Mouse (Mus musculus) heart, embryonic 14.5 days (tissue): ENCODE measurements around the gene Epha10. TPM values are rescaled to one million over a fixed set of nuclear protein-coding genes. Genes with fewer than 3 reads are reported as not detected.
"Not testable (repeated sequence)": the region's sequence is repeated elsewhere in the genome, so short reads cannot be mapped to it uniquely, and the experiment has no call there.

Experiments used
- ATAC-seq: fragments of 200-750 bp; cut with Nextera tagmentation; 2 replicates; pipeline ENCODE4 v1.8.0; 2017; ENCODE audit warnings: low read depth, moderate TSS enrichment; ENCODE audit not compliant: insufficient number of reproducible peaks, insufficient read depth, low FRiP score
- H3K27ac ChIP-seq, 2 experiments: fragments of 200-500 bp in 1 of 2; fragments of 300-500 bp in 1 of 2; sonication (generic) in 1 of 2; replicated peaks in 1 of 2; 2 replicates each; pipeline ENCODE4 v1.5.1; 2012 to 2014; ENCODE audit warnings: low read depth in 2 of 2, low read length in 2 of 2, control low read depth in 1 of 2, mild to moderate bottlenecking in 1 of 2, mixed read lengths in 1 of 2; ENCODE audit not compliant: control insufficient read depth in 1 of 2, insufficient read depth in 1 of 2
- H3K27me3 ChIP-seq: fragments of 300-500 bp; sonication (generic); 2 replicates; pipeline ENCODE4 v1.6.1; 2014; ENCODE audit warnings: mild to moderate bottlenecking, low read length, control low read depth; ENCODE audit not compliant: control insufficient read depth, insufficient read depth
- H3K36me3 ChIP-seq: fragments of 300-500 bp; sonication (generic); 2 replicates; pipeline ENCODE4 v1.6.1; 2014; ENCODE audit warnings: mild to moderate bottlenecking, control low read depth, low read length, mixed read lengths; ENCODE audit not compliant: control insufficient read depth, insufficient read depth
- H3K4me1 ChIP-seq, 2 experiments: fragments of 200-500 bp in 1 of 2; fragments of 300-500 bp in 1 of 2; sonication (generic) in 1 of 2; 2 replicates each; pipeline ENCODE4 v1.6.1; 2012 to 2014; ENCODE audit warnings: low read length in 2 of 2, control low read depth in 1 of 2, mixed read lengths in 1 of 2; ENCODE audit not compliant: control insufficient read depth in 2 of 2, insufficient read depth in 2 of 2
- H3K4me2 ChIP-seq: fragments of 300-500 bp; sonication (generic); 2 replicates; pipeline ENCODE4 v1.6.1; 2014; ENCODE audit warnings: mild to moderate bottlenecking, low read length
- H3K4me3 ChIP-seq, 2 experiments: fragments of 200-500 bp in 1 of 2; fragments of 300-500 bp in 1 of 2; sonication (generic) in 1 of 2; 2 replicates each; pipeline ENCODE4 v1.5.1; 2012 to 2014; ENCODE audit warnings: low read length in 2 of 2, mild to moderate bottlenecking in 2 of 2, control low read depth in 1 of 2, low read depth in 1 of 2, moderate library complexity in 1 of 2; ENCODE audit not compliant: control insufficient read depth in 1 of 2, insufficient read depth in 1 of 2
- H3K9ac ChIP-seq: fragments of 300-500 bp; sonication (generic); 2 replicates; pipeline ENCODE4 v1.6.1; 2014; ENCODE audit warnings: mild to moderate bottlenecking, low read length
- H3K9me3 ChIP-seq: fragments of 300-500 bp; sonication (generic); 2 replicates; pipeline ENCODE4 v1.6.1; 2016; ENCODE audit warnings: low read length, control low read depth; ENCODE audit not compliant: control insufficient read depth
- WGBS: fragments of 180-500 bp; shearing (Covaris S2); extraction: QIAGEN DNeasy Blood & Tissue Kit; methylation state at CpG from one replicate; pipeline ENCODE4 v1.1.7; 2014; 5-methylcytosine and 5-hydroxymethylcytosine counted together
- polyA plus RNA-seq: library from polyadenylated mRNA; unstranded; fragments of >200 nt; fragmentation: Nextera tagmentation; extraction: Ambion mirVana; gene quantifications from 2 replicates; pipeline ENCODE4 v1.2.1, GENCODE M21; 2014

The Epha10 gene
- polyA plus RNA-seq, 1 experiment from 2014 or later, result not detected

GRCm38 (mm10) chr4:124898428-124898827 is 17.7 kb downstream of the Epha10 start:
- no peak overlapping the region for H3K4me2 ChIP-seq
- H3K4me1 ChIP-seq, result peaks cover 4 to 6% of the 10 kb centered on the region in 2 experiments
- WGBS, result 51% methylated on average over 10 of the region's 10 CpGs
- H3K36me3 ChIP-seq, result no peaks in the 10 kb centered on the region
- H3K27me3 ChIP-seq, result peaks cover 54% of the 10 kb centered on the region
- no peak for ATAC-seq
- H3K27ac ChIP-seq, result no peak overlapping the region
- no peaks in the 10 kb centered on the region for H3K9me3 ChIP-seq
- H3K4me3 ChIP-seq, result no peak overlapping the region
- H3K9ac ChIP-seq, result no peak overlapping the region

DNA sequence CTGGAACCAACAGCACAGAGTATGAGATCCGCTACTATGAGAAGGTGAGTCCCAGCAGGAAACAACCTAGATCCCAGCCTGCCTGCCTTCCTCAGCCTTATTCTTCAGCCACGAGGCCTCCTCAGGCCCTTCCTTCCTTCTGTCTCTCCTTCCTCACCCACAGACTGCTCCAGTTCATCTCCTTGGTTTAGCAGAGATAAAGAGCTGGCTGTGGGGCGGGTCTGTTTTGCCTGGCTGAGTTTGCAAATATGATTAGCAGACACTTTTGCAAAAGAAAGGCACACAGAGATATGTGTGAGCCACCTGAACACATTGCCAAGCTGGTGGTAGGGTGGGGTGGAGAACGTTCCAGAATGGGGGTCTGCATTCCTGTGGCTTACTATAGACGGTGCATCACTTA is 19.2 kb downstream of the Epha10 start:
- Histone ChIP-seq H3K4me2 (no peak overlapping the region), H3K9me3 (no peaks in the 10 kb centered on the region), H3K36me3 (no peaks in the 10 kb centered on the region), H3K4me3 (no peak overlapping the region), H3K4me1 (peaks cover 3 to 4% of the 10 kb centered on the region in 2 experiments), H3K27ac (no peak overlapping the region), H3K9ac (no peak overlapping the region), H3K27me3 (peaks cover 44% of the 10 kb centered on the region)
- no peak for ATAC-seq
- 52% methylated on average over 5 of the region's 5 CpGs for WGBS

DNA sequence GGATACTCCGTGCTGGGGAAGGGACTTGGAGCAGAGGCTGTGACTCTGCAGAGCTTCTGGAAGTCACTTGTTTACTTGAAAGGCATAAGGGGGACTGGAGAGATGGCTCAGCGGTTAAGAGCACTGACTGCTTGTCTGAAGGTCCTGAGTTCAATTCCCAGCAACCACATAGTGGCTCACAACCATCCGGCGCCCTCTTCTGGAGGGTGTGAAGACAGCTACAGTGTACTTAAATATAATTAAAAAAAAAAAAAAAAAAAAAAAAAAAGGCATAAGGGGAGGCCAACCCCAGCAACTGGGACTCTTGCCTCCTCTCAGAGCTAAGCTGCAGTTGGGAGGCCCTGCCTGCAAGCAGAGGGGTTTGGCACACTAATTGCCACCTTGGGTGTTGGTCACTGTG is 24.7 kb downstream of the Epha10 start:
- no peak overlapping the region for H3K9ac ChIP-seq
- peaks cover 3 to 7% of the 10 kb centered on the region in 2 experiments; a peak in 2 of 4 replicates for H3K4me1 ChIP-seq
- peaks cover 8% of the 10 kb centered on the region; the same call in 1 of the 2 replicates for H3K27me3 ChIP-seq
- H3K9me3 ChIP-seq, result no peaks in the 10 kb centered on the region
- H3K4me2 ChIP-seq, result no peak overlapping the region
- H3K27ac ChIP-seq, result no peak overlapping the region
- no peak for ATAC-seq
- WGBS, result 66% methylated on average over 4 of the region's 4 CpGs
- no peaks in the 10 kb centered on the region for H3K36me3 ChIP-seq
- no peak overlapping the region for H3K4me3 ChIP-seq

- no peak overlapping the region for H3K27ac ChIP-seq
- no peaks in the 10 kb centered on the region for H3K36me3 ChIP-seq
- peak overlapping the region; percentile 56 for H3K4me2 ChIP-seq
- 0 out of 4 replicates have a peak overlapping the region, but pooled peaks of 1 of the 2 experiments have one; percentile 4 for H3K4me3 ChIP-seq
- 9% methylated on average over 21 of the region's 21 CpGs for WGBS
- 0 out of 2 replicates have a peak, but pooled peaks have one; percentile 40 for ATAC-seq
- peak overlapping the region; percentile 34; the same call in 1 of the 2 replicates for H3K9ac ChIP-seq
- no peaks in the 10 kb centered on the region for H3K9me3 ChIP-seq
- peaks cover 8% of the 10 kb centered on the region; the same call in 1 of the 2 replicates for H3K27me3 ChIP-seq
- peaks cover 3 to 7% of the 10 kb centered on the region in 2 experiments; a peak in 2 of 4 replicates for H3K4me1 ChIP-seq
Observed at GRCm38 (mm10) chr4:124905971-124906822, 25.5 kb downstream of the Epha10 start.

DNA sequence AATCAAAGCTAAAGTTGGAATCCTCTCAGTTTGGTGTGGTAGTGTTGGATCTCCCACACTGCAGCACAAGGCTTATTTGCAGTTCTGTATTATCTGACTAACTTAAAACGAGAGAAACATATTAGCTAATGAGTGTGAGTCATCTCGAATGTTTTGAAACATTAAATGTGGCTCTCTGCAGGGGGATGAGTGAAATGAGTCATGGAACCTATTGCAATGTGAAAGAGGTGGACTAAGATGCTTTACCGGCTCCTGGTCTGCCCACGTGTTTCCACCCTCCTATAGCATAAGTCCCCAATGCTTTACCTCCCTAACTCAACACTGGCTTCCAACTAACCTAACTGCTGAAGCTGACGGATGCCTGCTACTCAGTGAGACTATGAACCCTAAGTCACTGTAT is 47.4 kb downstream of the Epha10 start:
- H3K27ac ChIP-seq, result no peak overlapping the region
- no peaks in the 10 kb centered on the region for H3K27me3 ChIP-seq
- ATAC-seq, result no peak
- H3K36me3 ChIP-seq, result peaks cover 82% of the 10 kb centered on the region
- no peak overlapping the region for H3K9ac ChIP-seq
- WGBS, result 93% methylated on average over 5 of the region's 5 CpGs
- H3K4me2 ChIP-seq, result no peak overlapping the region
- H3K4me1 ChIP-seq, result no peaks in the 10 kb centered on the region
- H3K4me3 ChIP-seq, result no peak overlapping the region
- H3K9me3 ChIP-seq, result no peaks in the 10 kb centered on the region

GRCm38 (mm10) chr4:124936613-124937471 is 56.1 kb downstream of the Epha10 start, which contains the start of gene 9930104L06Rik:
9930104L06Rik (plus strand) TSS chr4:124937048.
- Histone ChIP-seq H3K4me2 (peak within 1 kb of the TSS; percentile 77), H3K36me3 (peaks cover 36% of the 10 kb centered on the region), H3K27ac (peak within 1 kb of the TSS; percentile 28 to 58), H3K27me3 (no peaks in the 10 kb centered on the region), H3K4me3 (peak within 1 kb of the TSS; percentile 80 to 88), H3K9ac (peak within 1 kb of the TSS; percentile 86), H3K4me1 (peaks cover 4 to 18% of the 10 kb centered on the region in 2 experiments), H3K9me3 (no peaks in the 10 kb centered on the region)
- peak; percentile 98 for ATAC-seq
- WGBS, result under 1% methylated on average over 52 of the region's 52 CpGs

DNA sequence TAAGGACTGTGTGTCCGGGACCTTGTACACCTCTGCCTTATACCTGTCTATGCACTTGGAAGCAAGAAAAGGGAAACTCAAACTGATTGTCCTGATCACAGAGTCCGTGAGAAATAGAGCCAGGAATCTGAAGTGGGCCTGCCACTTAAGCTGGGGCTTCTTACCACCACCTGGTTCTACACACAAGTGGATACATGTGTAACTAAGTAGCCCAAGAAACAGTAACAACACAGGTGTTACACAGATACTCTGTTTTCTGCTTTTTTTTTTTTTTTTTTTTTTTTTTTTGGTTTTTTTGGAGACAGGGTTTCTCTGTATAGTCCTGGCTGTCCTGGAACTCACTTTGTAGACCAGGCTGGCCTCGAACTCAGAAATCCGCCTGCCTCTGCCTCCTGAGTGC is 58.5 kb downstream of the Epha10 start, which contains the start of gene Cdca8:
Gene Cdca8 (minus strand): TSS at position 101 of the 400 bp plus-strand sequence.
- peaks cover 4 to 18% of the 10 kb centered on the region in 2 experiments for H3K4me1 ChIP-seq
- H3K4me2 ChIP-seq, H3K4me3 ChIP-seq, H3K27me3 ChIP-seq, H3K27ac ChIP-seq, H3K9me3 ChIP-seq, H3K9ac ChIP-seq, ATAC-seq: not testable (repeated sequence)
- WGBS, result 93% methylated on average over 4 of the region's 4 CpGs
- peaks cover 52% of the 10 kb centered on the region for H3K36me3 ChIP-seq
